Mouse (Mus musculus): ENCODE measurements around the gene Pcbp4. TPM values are rescaled to one million over a fixed set of nuclear protein-coding genes. Genes with fewer than 3 reads are reported as not detected.

The Pcbp4 gene
- 26.8 and 29.9 TPM in 2 replicates for total RNA-seq (2021)
- long read RNA-seq, transcript Pcbp4-201 (13 exons, 2,035 nt): major isoform, 5 of 26 reads
- long read RNA-seq, partial matches to known transcripts: 15 of 26 reads
- long read RNA-seq, other reads (novel, unspliced or antisense): 6 of 26 reads

GRCm38 (mm10) chr9:106453271-106454070, at the start of gene Pcbp4:
Pcbp4 (plus strand) TSS chr9:106453291.
- peak; percentile 66 for DNase-seq

- peak; percentile 18 for DNase-seq
These were observed 47.8 kb upstream of the Pcbp4 start for GRCm38 (mm10) chr9:106405275-106405674.

- DNase-seq: peak; percentile 31
These were observed 46.5 kb upstream of the Pcbp4 start for GRCm38 (mm10) chr9:106406443-106407078.

- DNase-seq: no peak
These were observed 44.0 kb upstream of the Pcbp4 start for GRCm38 (mm10) chr9:106409096-106409495.

GRCm38 (mm10) chr9:106410086-106410650, 42.9 kb upstream of the Pcbp4 start:
- no peak for DNase-seq

GRCm38 (mm10) chr9:106411091-106411594, 41.9 kb upstream of the Pcbp4 start:
- no peak for DNase-seq

GRCm38 (mm10) chr9:106411729-106412128, 41.4 kb upstream of the Pcbp4 start:
- DNase-seq: no peak

GRCm38 (mm10) chr9:106412210-106412609, 40.9 kb upstream of the Pcbp4 start:
- no peak for DNase-seq

- DNase-seq: no peak
These were observed 39.5 kb upstream of the Pcbp4 start for GRCm38 (mm10) chr9:106413606-106414005.

- DNase-seq: no peak
These were observed 36.3 kb upstream of the Pcbp4 start for GRCm38 (mm10) chr9:106416826-106417225.

GRCm38 (mm10) chr9:106417841-106418625, 35.1 kb upstream of the Pcbp4 start:
- DNase-seq: peak; percentile 88

- DNase-seq: no peak
These were observed 32.5 kb upstream of the Pcbp4 start for GRCm38 (mm10) chr9:106420608-106421007.

- no peak for DNase-seq
These were observed 31.8 kb upstream of the Pcbp4 start for GRCm38 (mm10) chr9:106421033-106421864.

GRCm38 (mm10) chr9:106421865-106422160, 31.3 kb upstream of the Pcbp4 start:
- peak; percentile 73 for DNase-seq

- DNase-seq: no peak
These were observed 24.3 kb upstream of the Pcbp4 start for GRCm38 (mm10) chr9:106428719-106429220.

- peak; percentile 91 for DNase-seq
These were observed 23.7 kb upstream of the Pcbp4 start, which contains the start of gene Rpl29 for GRCm38 (mm10) chr9:106429221-106430014. Rpl29 (plus strand) TSS chr9:106429454.

GRCm38 (mm10) chr9:106430015-106430264, 23.2 kb upstream of the Pcbp4 start:
- no peak for DNase-seq

GRCm38 (mm10) chr9:106433389-106433788, 19.7 kb upstream of the Pcbp4 start:
- no peak for DNase-seq

GRCm38 (mm10) chr9:106436566-106436965, 16.5 kb upstream of the Pcbp4 start:
- DNase-seq: no peak

- DNase-seq: no peak
These were observed 10.4 kb upstream of the Pcbp4 start for GRCm38 (mm10) chr9:106442680-106443079.
